Mouse (Mus musculus) bone marrow macrophage, adult 2 months (primary cell): ENCODE results near the gene Colgalt1.

Source experiments
- CTCF ChIP-seq: IDR thresholded peaks from 2 replicates; pipeline ENCODE4 v1.5.1; 2012; ENCODE audit warnings: low read depth, mild to moderate bottlenecking, low read length, moderate library complexity
- POLR2A ChIP-seq: IDR thresholded peaks from 2 replicates; pipeline ENCODE4 v1.6.1; 2012; ENCODE audit warnings: mild to moderate bottlenecking, low read depth, low read length, borderline replicate concordance

GRCm38 (mm10) chr8:71625088-71625487 lies 14.3 kb downstream of the Colgalt1 start:
- TF ChIP-seq POLR2A (no peak), CTCF (no peak)
